Mouse (Mus musculus) forebrain, postnatal 0 days (tissue): ENCODE results near the gene Rb1. TPM values are rescaled to one million over a fixed set of nuclear protein-coding genes. Genes with fewer than 3 reads are reported as not detected.

Source experiments
- ATAC-seq: fragments of 200-750 bp; cut with Nextera tagmentation; 2 replicates; pipeline ENCODE4 v1.8.0; 2017; ENCODE audit warnings: mild to moderate bottlenecking, moderate library complexity
- DNase-seq: peaks from one replicate; pipeline ENCODE4 v3.0.0-alpha.2; 2015
- H3K27ac ChIP-seq: fragments of 300-500 bp; sonication (generic); 2 replicates; pipeline ENCODE4 v1.5.1; 2014; ENCODE audit warnings: low read depth, mild to moderate bottlenecking, antibody characterized with exemption, low read length, moderate library complexity, mixed read lengths
- H3K27me3 ChIP-seq: fragments of 300-500 bp; sonication (generic); 2 replicates; pipeline ENCODE4 v1.6.1; 2014; ENCODE audit warnings: mild to moderate bottlenecking, low read length, mixed read lengths; ENCODE audit not compliant: insufficient read depth
- H3K36me3 ChIP-seq: fragments of 300-500 bp; sonication (generic); 2 replicates; pipeline ENCODE4 v1.6.1; 2014; ENCODE audit warnings: mild to moderate bottlenecking, moderate library complexity; ENCODE audit not compliant: insufficient read depth
- H3K4me1 ChIP-seq: fragments of 300-500 bp; sonication (generic); 2 replicates; pipeline ENCODE4 v1.6.1; 2014; ENCODE audit warnings: antibody characterized with exemption; ENCODE audit not compliant: insufficient read depth
- H3K4me2 ChIP-seq: fragments of 300-500 bp; sonication (generic); 2 replicates; pipeline ENCODE4 v1.6.1; 2014; ENCODE audit warnings: low read depth, mild to moderate bottlenecking, moderate library complexity
- H3K4me3 ChIP-seq: fragments of 300-500 bp; sonication (generic); 2 replicates; pipeline ENCODE4 v1.5.1; 2014; ENCODE audit warnings: low read depth, low read length, mixed read lengths
- H3K9ac ChIP-seq: fragments of 300-500 bp; sonication (generic); 2 replicates; pipeline ENCODE4 v1.6.1; 2014; ENCODE audit warnings: mild to moderate bottlenecking
- H3K9me3 ChIP-seq: fragments of 300-500 bp; sonication (generic); 2 replicates; pipeline ENCODE4 v1.6.1; 2016; ENCODE audit warnings: low read length
- CTCF ChIP-seq: sonication (generic); IDR thresholded peaks from 2 replicates; pipeline ENCODE4 v1.5.1; 2016; ENCODE audit warnings: antibody characterized with exemption, control low read depth, low read depth
- WGBS: fragments of 180-500 bp; shearing (Covaris S2); extraction: QIAGEN DNeasy Blood & Tissue Kit; methylation state at CpG from one replicate; pipeline ENCODE4 v1.1.7; 2014; 5-methylcytosine and 5-hydroxymethylcytosine counted together
- polyA plus RNA-seq: library from polyadenylated mRNA; unstranded; fragments of >200 nt; fragmentation: Nextera tagmentation; extraction: Ambion mirVana; gene quantifications from 2 replicates; pipeline ENCODE4 v1.2.1, GENCODE M21; 2015
- total RNA-seq: library from RNA; depleted of rRNA; stranded (reverse); fragments of >200 nt; gene quantifications from 2 replicates; pipeline ENCODE4 v1.2.3, GENCODE M21; 2014

The Rb1 gene
- total and polyA plus RNA-seq, 2 experiments from 2014 or later: 20.6 to 37.9 TPM

GRCm38 (mm10) chr14:73301856-73302255 lies 23.8 kb downstream of the Rb1 start:
- ATAC-seq (no peak), DNase-seq (no peak)
- Histone ChIP-seq H3K9ac (no peak overlapping the region), H3K4me1 (no peaks in the 10 kb centered on the region), H3K4me3 (no peak overlapping the region), H3K4me2 (no peak overlapping the region), H3K27ac (no peak overlapping the region), H3K27me3 (no peaks in the 10 kb centered on the region), H3K9me3 (no peaks in the 10 kb centered on the region), H3K36me3 (no peaks in the 10 kb centered on the region)
- 55% methylated on average over 4 of the region's 4 CpGs for WGBS
- no peak for TF ChIP-seq CTCF

DNA sequence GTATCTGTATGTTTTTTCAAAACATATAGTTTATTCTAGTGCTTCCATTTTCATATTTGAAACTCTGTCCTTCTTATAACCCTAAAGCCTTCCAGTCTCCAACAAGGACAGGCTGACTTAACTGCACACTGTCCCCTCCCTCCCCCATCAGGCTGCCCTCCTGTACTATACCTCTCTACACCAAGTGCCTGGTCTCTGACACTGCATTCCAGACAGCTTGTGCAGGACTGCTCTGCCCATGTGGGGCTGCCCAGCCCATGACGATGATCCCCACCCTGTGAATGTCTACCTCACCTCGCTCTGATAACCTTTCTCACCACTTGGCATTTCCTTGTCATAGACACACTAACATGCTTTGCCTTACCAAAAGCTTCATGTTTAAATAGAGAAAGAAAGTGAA lies 30.1 kb downstream of the Rb1 start:
- Histone ChIP-seq H3K27ac (no peak overlapping the region), H3K9ac (no peak overlapping the region), H3K4me2 (no peak overlapping the region), H3K36me3 (no peaks in the 10 kb centered on the region), H3K4me1 (no peaks in the 10 kb centered on the region), H3K27me3 (no peaks in the 10 kb centered on the region), H3K4me3 (no peak overlapping the region), H3K9me3 (no peaks in the 10 kb centered on the region)
- DNase-seq: no peak
- no peak for TF ChIP-seq CTCF
- no peak for ATAC-seq
- 92% methylated on average over 2 of the region's 2 CpGs for WGBS

GRCm38 (mm10) chr14:73293616-73294015 lies 32.0 kb downstream of the Rb1 start:
- no peak overlapping the region for H3K4me2 ChIP-seq
- DNase-seq (no peak), ATAC-seq (no peak)
- H3K9ac ChIP-seq: no peak overlapping the region
- H3K27ac ChIP-seq: no peak overlapping the region
- H3K9me3 ChIP-seq: no peaks in the 10 kb centered on the region
- 90% methylated on average over 2 of the region's 2 CpGs for WGBS
- no peaks in the 10 kb centered on the region for H3K27me3 ChIP-seq
- TF ChIP-seq CTCF: no peak
- H3K4me1 ChIP-seq: no peaks in the 10 kb centered on the region
- H3K36me3 ChIP-seq: no peaks in the 10 kb centered on the region
- no peak overlapping the region for H3K4me3 ChIP-seq

- H3K4me3 ChIP-seq: no peak overlapping the region
- TF ChIP-seq CTCF: no peak
- H3K36me3 ChIP-seq: 0 out of 2 replicates have a peak, but pooled peaks cover 3% of the 10 kb centered on the region
- WGBS: 13% methylated on average over 1 of the region's 1 CpGs
- ATAC-seq (peak; percentile 32; the same call in 1 of the 2 replicates), DNase-seq (no peak)
- H3K9me3 ChIP-seq: no peaks in the 10 kb centered on the region
- H3K27ac ChIP-seq: no peak overlapping the region
- no peaks in the 10 kb centered on the region for H3K27me3 ChIP-seq
- H3K4me2 ChIP-seq: no peak overlapping the region
- H3K9ac ChIP-seq: no peak overlapping the region
- no peaks in the 10 kb centered on the region for H3K4me1 ChIP-seq
Observed at GRCm38 (mm10) chr14:73292434-73292833, 33.2 kb downstream of the Rb1 start.

DNA sequence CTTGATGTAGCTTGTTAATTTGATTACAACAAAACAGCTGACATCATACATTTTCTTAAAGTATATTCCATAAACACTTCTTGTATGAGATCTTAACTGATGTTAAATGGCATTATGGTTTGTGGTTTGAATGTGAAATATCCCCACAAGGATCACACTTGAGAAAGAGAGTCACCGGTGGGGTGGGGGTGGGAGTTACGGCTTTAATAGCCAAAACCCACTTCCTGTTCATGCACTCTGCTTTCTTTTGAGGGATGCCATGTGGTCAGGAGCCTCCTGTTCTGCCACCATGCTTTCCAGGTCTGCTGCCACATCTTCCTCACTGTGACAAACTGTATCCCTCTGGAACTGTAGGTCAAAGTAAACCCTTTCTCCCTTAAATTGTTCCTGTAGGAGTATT lies 35.7 kb downstream of the Rb1 start:
- Histone ChIP-seq H3K4me2 (no peak overlapping the region), H3K4me3 (no peak overlapping the region), H3K27ac (no peak overlapping the region), H3K4me1 (no peaks in the 10 kb centered on the region), H3K36me3 (0 out of 2 replicates have a peak, but pooled peaks cover 3% of the 10 kb centered on the region), H3K27me3 (no peaks in the 10 kb centered on the region), H3K9ac (no peak overlapping the region), H3K9me3 (no peaks in the 10 kb centered on the region)
- TF ChIP-seq CTCF: no peak
- DNase-seq: no peak
- 97% methylated on average over 2 of the region's 2 CpGs for WGBS
- no peak for ATAC-seq

DNA sequence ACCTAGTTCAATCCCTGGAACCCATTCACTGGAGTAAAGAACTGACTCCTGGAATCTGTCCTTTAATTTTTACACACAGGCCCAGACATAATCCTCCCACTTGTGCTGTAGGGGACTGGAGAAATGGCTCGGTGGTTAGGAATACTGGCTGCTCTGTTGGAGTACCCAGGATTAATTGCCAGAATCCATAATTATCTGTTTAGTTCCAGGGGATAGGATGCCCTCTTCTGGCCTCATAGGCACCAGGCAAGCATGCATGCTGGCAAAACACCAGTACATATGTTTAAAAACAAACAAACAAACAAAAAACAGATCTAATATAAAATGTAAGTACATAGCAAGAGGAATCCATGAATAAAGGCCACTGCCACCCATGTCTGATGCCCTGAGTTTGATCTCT lies 44.6 kb downstream of the Rb1 start:
- Histone ChIP-seq H3K9me3 (no peaks in the 10 kb centered on the region), H3K27ac (no peak overlapping the region), H3K27me3 (no peaks in the 10 kb centered on the region), H3K9ac (no peak overlapping the region), H3K4me3 (no peak overlapping the region), H3K36me3 (0 out of 2 replicates have a peak, but pooled peaks cover 6% of the 10 kb centered on the region), H3K4me1 (no peaks in the 10 kb centered on the region), H3K4me2 (no peak overlapping the region)
- WGBS: 0% methylated on average over 1 of the region's 1 CpGs
- no peak for ATAC-seq
- peak; percentile 51 for TF ChIP-seq CTCF
- peak; percentile 18 for DNase-seq

DNA sequence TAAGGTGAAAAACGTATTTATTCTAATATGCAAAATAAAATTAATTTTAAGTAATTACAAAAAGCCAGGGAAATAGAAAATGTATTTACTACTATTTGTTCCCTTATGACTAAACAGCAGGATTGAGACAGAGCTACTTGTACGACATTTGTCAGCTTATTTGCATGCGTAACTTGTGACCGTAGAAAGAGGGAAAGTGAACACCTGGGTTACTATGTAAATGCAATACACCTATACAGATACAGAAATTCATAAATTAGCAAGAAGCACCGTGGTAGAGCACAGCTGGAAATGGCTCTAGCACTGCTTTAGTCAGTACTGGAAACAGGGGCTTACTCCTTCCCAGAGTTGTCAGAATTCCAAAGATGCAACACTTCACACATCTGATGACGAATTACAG lies 46.5 kb downstream of the Rb1 start:
- Histone ChIP-seq H3K4me1 (no peaks in the 10 kb centered on the region), H3K27me3 (no peaks in the 10 kb centered on the region), H3K27ac (no peak overlapping the region), H3K4me2 (no peak overlapping the region), H3K4me3 (no peak overlapping the region), H3K9ac (no peak overlapping the region), H3K9me3 (no peaks in the 10 kb centered on the region), H3K36me3 (0 out of 2 replicates have a peak, but pooled peaks cover 6% of the 10 kb centered on the region)
- ATAC-seq: no peak
- no peak for TF ChIP-seq CTCF
- 89% methylated on average over 6 of the region's 6 CpGs for WGBS
- no peak for DNase-seq
